8 mouse cellular contexts compared by ENCODE assay signal in the genomic region with DNA sequence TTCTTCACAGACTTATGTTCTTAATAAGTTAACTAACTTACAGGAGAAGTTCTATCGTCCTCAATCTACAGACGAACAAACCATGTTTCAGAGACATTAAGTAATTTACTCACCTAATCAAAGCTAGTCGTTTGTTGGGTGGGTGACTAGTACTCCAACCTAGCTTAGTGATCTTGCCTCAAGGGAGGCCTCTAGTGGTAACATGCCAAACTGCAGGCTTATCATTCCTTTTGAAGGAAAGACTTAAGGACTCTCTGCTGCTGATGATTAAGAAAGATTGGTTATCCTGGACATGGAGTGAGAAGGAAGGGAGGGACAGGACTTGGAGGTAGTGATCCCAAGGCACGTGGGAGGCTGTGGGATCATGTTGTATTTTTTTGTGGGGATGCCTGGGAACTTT. TPM values are rescaled to one million over a fixed set of nuclear protein-coding genes. Genes with fewer than 3 reads are reported as not detected.
A peak's percentile ranks its signal among the peaks of the same experiment; 100 is the strongest.
DNase-seq lines count a peak whose midpoint lies in the region; ATAC-seq and TF ChIP-seq lines count a peak whose summit lies in the region.

No protein-coding gene starts in this region.

- no peak overlapping the region for H3K9ac ChIP-seq in forebrain, postnatal 0 days
- no peak overlapping the region for H3K9ac ChIP-seq in forebrain, embryonic 15.5 days (replicated peaks)
- no peak overlapping the region for H3K9ac ChIP-seq in intestine, postnatal 0 days (ENCODE audit: low read depth, low read length)
- H3K9ac ChIP-seq in lung, postnatal 0 days (replicated peaks; ENCODE audit: low read depth): no peak overlapping the region
- no peak overlapping the region for H3K9ac ChIP-seq in stomach, postnatal 0 days (ENCODE audit: low read length)

- H3K4me1 ChIP-seq in forebrain, postnatal 0 days (ENCODE audit: insufficient read depth): no peaks in the 10 kb centered on the region
- H3K4me1 ChIP-seq in forebrain, embryonic 15.5 days: no peaks in the 10 kb centered on the region
- no peaks in the 10 kb centered on the region for H3K4me1 ChIP-seq in cortical plate, adult 2 months (ENCODE audit: control insufficient read depth, insufficient read depth, low read length)
- no peaks in the 10 kb centered on the region for H3K4me1 ChIP-seq in intestine, postnatal 0 days (replicated peaks; ENCODE audit: control insufficient read depth, insufficient read depth, low read length)
- H3K4me1 ChIP-seq in lung, postnatal 0 days (ENCODE audit: insufficient read depth, low read depth, low read length): no peaks in the 10 kb centered on the region
- no peaks in the 10 kb centered on the region for H3K4me1 ChIP-seq in stomach, postnatal 0 days (replicated peaks; ENCODE audit: control insufficient read depth, insufficient read depth)

- DNase-seq in forebrain, postnatal 0 days: peak; percentile 68
- peak; percentile 60 for DNase-seq in urinary bladder, postnatal 14 days (ENCODE audit: low spot score)
- no peak for DNase-seq in urinary bladder, postnatal 10 days (ENCODE audit: low spot score)
- peak; percentile 51 for DNase-seq in lung, postnatal 0 days (ENCODE audit: low spot score)
- peak; percentile 61 for DNase-seq in stomach, postnatal 0 days (ENCODE audit: low spot score)

- WGBS in forebrain, postnatal 0 days: 37% methylated on average over 4 of the region's 4 CpGs
- 41% methylated on average over 4 of the region's 4 CpGs for WGBS in forebrain, embryonic 15.5 days
- 27% methylated on average over 4 of the region's 4 CpGs for WGBS in intestine, postnatal 0 days
- WGBS in lung, postnatal 0 days: 30% methylated on average over 4 of the region's 4 CpGs
- WGBS in stomach, postnatal 0 days: 30% methylated on average over 4 of the region's 4 CpGs

- no peak overlapping the region for H3K4me3 ChIP-seq in forebrain, postnatal 0 days (ENCODE audit: low read depth, low read length)
- no peak overlapping the region for H3K4me3 ChIP-seq in forebrain, embryonic 15.5 days
- no peak overlapping the region for H3K4me3 ChIP-seq in cortical plate, adult 2 months (ENCODE audit: insufficient read depth, low read length)
- H3K4me3 ChIP-seq in intestine, postnatal 0 days (ENCODE audit: low read depth, low read length): no peak overlapping the region
- no peak overlapping the region for H3K4me3 ChIP-seq in lung, postnatal 0 days (ENCODE audit: low read depth, low read length)
- no peak overlapping the region for H3K4me3 ChIP-seq in stomach, postnatal 0 days (ENCODE audit: low read depth, low read length)

- no peaks in the 10 kb centered on the region for H3K9me3 ChIP-seq in forebrain, postnatal 0 days (ENCODE audit: low read length)
- H3K9me3 ChIP-seq in forebrain, embryonic 15.5 days: no peaks in the 10 kb centered on the region; the same call in 1 of the 2 replicates
- no peaks in the 10 kb centered on the region for H3K9me3 ChIP-seq in intestine, postnatal 0 days (ENCODE audit: control insufficient read depth)
- H3K9me3 ChIP-seq in lung, postnatal 0 days (ENCODE audit: low read length): no peaks in the 10 kb centered on the region
- H3K9me3 ChIP-seq in stomach, postnatal 0 days (ENCODE audit: control insufficient read depth, low read length): no peaks in the 10 kb centered on the region

- H3K36me3 ChIP-seq in forebrain, postnatal 0 days (ENCODE audit: insufficient read depth): no peaks in the 10 kb centered on the region
- H3K36me3 ChIP-seq in forebrain, embryonic 15.5 days: no peaks in the 10 kb centered on the region
- H3K36me3 ChIP-seq in intestine, postnatal 0 days (ENCODE audit: control insufficient read depth, insufficient read depth): no peaks in the 10 kb centered on the region
- H3K36me3 ChIP-seq in lung, postnatal 0 days (ENCODE audit: insufficient read depth, low read length): no peaks in the 10 kb centered on the region
- no peaks in the 10 kb centered on the region for H3K36me3 ChIP-seq in stomach, postnatal 0 days (ENCODE audit: control insufficient read depth, insufficient read depth, low read length)

- TF ChIP-seq EP300 in lung, postnatal 0 days (IDR thresholded peaks at IDR 0.05): no peak
- no peak for TF ChIP-seq EP300 in stomach, postnatal 0 days (optimal IDR thresholded peaks at IDR 0.05)

- no peak for ATAC-seq in forebrain, postnatal 0 days
- ATAC-seq in forebrain, embryonic 15.5 days (replicated peaks): no peak
- ATAC-seq in intestine, postnatal 0 days: no peak
- no peak for ATAC-seq in lung, postnatal 0 days
- ATAC-seq in stomach, postnatal 0 days (ENCODE audit: low FRiP score, low TSS enrichment): no peak

- no peaks in the 10 kb centered on the region for H3K27me3 ChIP-seq in forebrain, postnatal 0 days (ENCODE audit: insufficient read depth, low read length)
- H3K27me3 ChIP-seq in forebrain, embryonic 15.5 days: no peaks in the 10 kb centered on the region
- no peaks in the 10 kb centered on the region for H3K27me3 ChIP-seq in intestine, postnatal 0 days (replicated peaks; ENCODE audit: control insufficient read depth, insufficient read depth, low read length)
- H3K27me3 ChIP-seq in lung, postnatal 0 days (replicated peaks; ENCODE audit: insufficient read depth, low read length): no peaks in the 10 kb centered on the region
- no peaks in the 10 kb centered on the region for H3K27me3 ChIP-seq in stomach, postnatal 0 days (ENCODE audit: control insufficient read depth, insufficient read depth, low read length)

- peak; percentile 80 for TF ChIP-seq CTCF in forebrain, postnatal 0 days (IDR thresholded peaks at IDR 0.05; ENCODE audit: low read depth)
- peak; percentile 70 for TF ChIP-seq CTCF in cortical plate, adult 2 months (IDR thresholded peaks at IDR 0.05; ENCODE audit: extremely low read depth, insufficient read depth, low read length)
- peak; percentile 88 for TF ChIP-seq CTCF in intestine, postnatal 0 days (IDR thresholded peaks at IDR 0.05; ENCODE audit: low read depth)
- peak; percentile 81 for TF ChIP-seq CTCF in lung, postnatal 0 days (IDR thresholded peaks at IDR 0.05)
- peak; percentile 85 for TF ChIP-seq CTCF in stomach, postnatal 0 days (IDR thresholded peaks at IDR 0.05; ENCODE audit: low read depth)

- H3K4me2 ChIP-seq in forebrain, postnatal 0 days (ENCODE audit: low read depth): no peak overlapping the region
- no peak overlapping the region for H3K4me2 ChIP-seq in forebrain, embryonic 15.5 days (replicated peaks)
- H3K4me2 ChIP-seq in intestine, postnatal 0 days (replicated peaks; ENCODE audit: low read depth): no peak overlapping the region
- H3K4me2 ChIP-seq in lung, postnatal 0 days (replicated peaks; ENCODE audit: low read depth, low read length): no peak overlapping the region
- no peak overlapping the region for H3K4me2 ChIP-seq in stomach, postnatal 0 days (replicated peaks; ENCODE audit: low read depth)

- no peak for TF ChIP-seq POLR2A in cortical plate, adult 2 months (IDR thresholded peaks at IDR 0.05; ENCODE audit: extremely low read depth, insufficient read depth, low read length)

- H3K27ac ChIP-seq in forebrain, postnatal 0 days (ENCODE audit: low read depth, low read length): no peak overlapping the region
- no peak overlapping the region for H3K27ac ChIP-seq in forebrain, embryonic 15.5 days (replicated peaks)
- no peak overlapping the region for H3K27ac ChIP-seq in cortical plate, adult 2 months (ENCODE audit: insufficient read depth, low read length)
- no peak overlapping the region for H3K27ac ChIP-seq in intestine, postnatal 0 days (ENCODE audit: low read depth, low read length)
- H3K27ac ChIP-seq in lung, postnatal 0 days (ENCODE audit: low read length): no peak overlapping the region
- H3K27ac ChIP-seq in stomach, postnatal 0 days (replicated peaks): no peak overlapping the region

RNA-seq across cellular contexts. Expression of gene Ern2, which starts 11.3 kb away (rescaled TPM):
- 1.8 and 3.0 TPM in 2 replicates for total RNA-seq in forebrain, postnatal 0 days (2014; rRNA removed)
- polyA plus RNA-seq in forebrain, postnatal 0 days (2015; fragmentation: Nextera tagmentation; extraction: Ambion mirVana): 0.60 and 0.96 TPM in 2 replicates
- 0.47 and 0.97 TPM in 2 replicates for polyA plus RNA-seq in forebrain, embryonic 15.5 days (2015; fragmentation: Nextera tagmentation; extraction: Ambion mirVana)
- 0.10 and 0.13 TPM in 2 replicates for polyA plus RNA-seq in cortical plate, adult 2 months (2012; rRNA removed)
- 4.0 and 4.8 TPM in 2 replicates for polyA plus RNA-seq in intestine, postnatal 0 days (2015; fragmentation: Nextera tagmentation; extraction: Ambion mirVana)
- 0.21 TPM in 2 replicates for polyA plus RNA-seq in lung, postnatal 0 days (2015; fragmentation: Nextera tagmentation; extraction: Ambion mirVana)
- 33.5 and 37.3 TPM in 2 replicates for polyA plus RNA-seq in stomach, postnatal 0 days (2015; fragmentation: Nextera tagmentation; extraction: Ambion mirVana)

RNA-seq across cellular contexts. Expression of gene Chp2, which starts 22.0 kb away (rescaled TPM):
- total RNA-seq in forebrain, postnatal 0 days (2014; rRNA removed): 1.00 and 1.5 TPM in 2 replicates
- 0.98 and 1.1 TPM in 2 replicates for polyA plus RNA-seq in forebrain, postnatal 0 days (2015; fragmentation: Nextera tagmentation; extraction: Ambion mirVana)
- polyA plus RNA-seq in forebrain, embryonic 15.5 days (2015; fragmentation: Nextera tagmentation; extraction: Ambion mirVana): 0.31 and 0.83 TPM in 2 replicates
- 2.2 and 2.3 TPM in 2 replicates for polyA plus RNA-seq in cortical plate, adult 2 months (2012; rRNA removed)
- polyA plus RNA-seq in intestine, postnatal 0 days (2015; fragmentation: Nextera tagmentation; extraction: Ambion mirVana): 54.5 and 60.2 TPM in 2 replicates
- polyA plus RNA-seq in lung, postnatal 0 days (2015; fragmentation: Nextera tagmentation; extraction: Ambion mirVana): 2.0 TPM in 2 replicates
- polyA plus RNA-seq in stomach, postnatal 0 days (2015; fragmentation: Nextera tagmentation; extraction: Ambion mirVana): 1.1 and 1.7 TPM in 2 replicates

RNA-seq across cellular contexts. Expression of gene Plk1, which starts 38.1 kb away (rescaled TPM):
- total RNA-seq in forebrain, postnatal 0 days (2014; rRNA removed): 4.0 and 7.3 TPM in 2 replicates
- polyA plus RNA-seq in forebrain, postnatal 0 days (2015; fragmentation: Nextera tagmentation; extraction: Ambion mirVana): 10.5 and 11.4 TPM in 2 replicates
- 50.9 and 62.2 TPM in 2 replicates for polyA plus RNA-seq in forebrain, embryonic 15.5 days (2015; fragmentation: Nextera tagmentation; extraction: Ambion mirVana)
- polyA plus RNA-seq in cortical plate, adult 2 months (2012; rRNA removed): 3.3 and 3.7 TPM in 2 replicates
- 20.0 and 25.0 TPM in 2 replicates for polyA plus RNA-seq in intestine, postnatal 0 days (2015; fragmentation: Nextera tagmentation; extraction: Ambion mirVana)
- 4.6 and 6.5 TPM in 2 replicates for polyA plus RNA-seq in lung, postnatal 0 days (2015; fragmentation: Nextera tagmentation; extraction: Ambion mirVana)
- polyA plus RNA-seq in stomach, postnatal 0 days (2015; fragmentation: Nextera tagmentation; extraction: Ambion mirVana): 20.5 and 26.9 TPM in 2 replicates

Comparison
In these comparisons a context has a peak if more than half of its experiments do, and no peak if none do; other contexts are left out.
1. RNA of gene Chp2, which starts 22.0 kb away (polyA plus RNA-seq): 54.5 to 60.2 TPM in intestine, postnatal 0 days; 2.2 to 2.3 TPM in cortical plate, adult 2 months, 2.0 TPM in lung, postnatal 0 days, 1.1 to 1.7 TPM in stomach, postnatal 0 days, 0.98 to 1.1 TPM in forebrain, postnatal 0 days and 0.31 to 0.83 TPM in forebrain, embryonic 15.5 days; every median in the first group is over 10 times any median in the second.
2. Peak in every context shown above with its lines, with median percentiles within 50 percentile points of each other: CTCF ChIP-seq.